Mouse (Mus musculus) ES-E14 (cell line): ENCODE results near the gene 2700049A03Rik. TPM values are rescaled to one million over a fixed set of nuclear protein-coding genes. Genes with fewer than 3 reads are reported as not detected.

Source experiments
- DNase-seq: peaks from one replicate; pipeline ENCODE4 v3.0.0-alpha.2; 2013; ENCODE audit warnings: low read depth, low spot score
- H3K27ac ChIP-seq: 2 replicates; pipeline ENCODE4 v1.5.1; 2012; ENCODE audit warnings: low read depth, mild to moderate bottlenecking, low read length, moderate library complexity, mixed read lengths; ENCODE audit not compliant: poor library complexity, insufficient read depth, severe bottlenecking
- H3K36me3 ChIP-seq: 2 replicates; pipeline ENCODE4 v1.6.1; 2012; ENCODE audit warnings: mild to moderate bottlenecking, low read length, moderate library complexity, mixed read lengths; ENCODE audit not compliant: control insufficient read depth, poor library complexity, insufficient read depth, severe bottlenecking
- H3K4me1 ChIP-seq, 2 experiments: fragments of 150-350 bp in 1 of 2; sonication (generic) in 1 of 2; 2 replicates each; pipeline ENCODE4 v1.6.1; 2012; ENCODE audit warnings: low read length in 2 of 2, mild to moderate bottlenecking in 1 of 2, mixed read lengths in 1 of 2; ENCODE audit not compliant: control insufficient read depth in 2 of 2, insufficient read depth in 2 of 2, poor library complexity in 1 of 2
- H3K4me3 ChIP-seq, 2 experiments: fragments of 150-350 bp in 1 of 2; sonication (generic) in 1 of 2; 2 replicates each; pipeline ENCODE4 v1.5.1; 2012; ENCODE audit warnings: low read length in 2 of 2, low read depth in 1 of 2, mild to moderate bottlenecking in 1 of 2, mixed read lengths in 1 of 2; ENCODE audit not compliant: insufficient read depth in 1 of 2, poor library complexity in 1 of 2, severe bottlenecking in 1 of 2
- H3K9ac ChIP-seq: 2 replicates; pipeline ENCODE4 v1.6.1; 2012; ENCODE audit warnings: low read depth, mild to moderate bottlenecking, low read length, mixed read lengths; ENCODE audit not compliant: poor library complexity, insufficient read depth, severe bottlenecking
- H3K9me3 ChIP-seq: fragments of 150-350 bp; sonication (generic); 2 replicates; pipeline ENCODE4 v1.6.1; 2012; ENCODE audit warnings: low read depth, mild to moderate bottlenecking, low read length; ENCODE audit not compliant: control insufficient read depth, insufficient read depth
- CHD2 ChIP-seq: IDR thresholded peaks from 2 replicates; pipeline ENCODE4 v1.6.1; 2014; ENCODE audit warnings: mild to moderate bottlenecking, low read depth, low read length, inconsistent platforms
- HCFC1 ChIP-seq: IDR thresholded peaks from 2 replicates; pipeline ENCODE4 v1.6.1; 2012; ENCODE audit warnings: low read length, inconsistent platforms, borderline replicate concordance; ENCODE audit not compliant: insufficient read depth
- MAFK ChIP-seq: IDR thresholded peaks from 2 replicates; pipeline ENCODE4 v1.6.1; 2014; ENCODE audit warnings: mild to moderate bottlenecking, low read depth, low read length, inconsistent platforms; ENCODE audit not compliant: insufficient read depth
- ZC3H11A ChIP-seq: IDR thresholded peaks from 2 replicates; pipeline ENCODE4 v1.6.1; 2012; ENCODE audit warnings: low read depth, mild to moderate bottlenecking, inconsistent platforms, low read length, borderline replicate concordance
- ZNF384 ChIP-seq: IDR thresholded peaks from 2 replicates; pipeline ENCODE4 v1.6.1; 2012; ENCODE audit warnings: low read depth, low read length, inconsistent platforms
- in situ Hi-C, 2 experiments: fragments of 600-800 bp; cut with MboI; formaldehyde crosslinking; loops; one replicate each; pipeline ENCODE4 v1.15.1; 2025; ENCODE audit warnings: low sequenced_read_pairs in 2 of 2, inconsistent platforms in 1 of 2; ENCODE audit not compliant: unreplicated experiment in 2 of 2
- total RNA-seq: library from RNA; depleted of rRNA; stranded (reverse); fragments of 300-350 nt; gene quantifications from 2 replicates; pipeline ENCODE4 v1.2.3, GENCODE M21; 2012

The 2700049A03Rik gene
- total RNA-seq, 1 experiment: 18.3 TPM

DNA sequence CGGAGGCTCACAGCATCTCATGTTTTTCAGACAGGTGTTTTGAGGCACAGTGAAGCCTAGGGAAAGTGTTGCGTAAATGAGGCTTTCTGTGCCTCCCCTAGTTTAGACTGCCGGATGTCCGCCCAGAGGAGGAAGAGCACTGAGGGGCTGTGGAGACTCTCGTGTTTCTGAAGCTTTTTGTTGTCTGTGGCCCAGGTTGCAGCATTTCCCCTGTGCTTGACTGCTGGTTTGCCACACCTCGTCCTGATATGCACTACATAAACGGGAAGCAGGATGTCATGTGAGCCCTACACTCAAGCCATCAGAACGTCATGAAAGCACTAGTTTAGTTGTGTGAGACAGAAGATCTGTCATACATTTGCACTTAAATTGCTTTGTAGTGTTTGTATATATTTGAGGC lies 56.1 kb downstream of the 2700049A03Rik start:
- TF ChIP-seq ZC3H11A (no peak), ZNF384 (no peak), MAFK (no peak), HCFC1 (no peak), CHD2 (no peak)
- Histone ChIP-seq H3K36me3 (peaks cover 26% of the 10 kb centered on the region), H3K9ac (no peak overlapping the region), H3K9me3 (no peaks in the 10 kb centered on the region), H3K4me1 (peaks cover 0 to 6% of the 10 kb centered on the region in 2 experiments; a peak in 2 of 4 replicates), H3K27ac (no peak overlapping the region), H3K4me3 (no peak overlapping the region)
- DNase-seq: no peak
- in situ Hi-C loops: no loop called here

DNA sequence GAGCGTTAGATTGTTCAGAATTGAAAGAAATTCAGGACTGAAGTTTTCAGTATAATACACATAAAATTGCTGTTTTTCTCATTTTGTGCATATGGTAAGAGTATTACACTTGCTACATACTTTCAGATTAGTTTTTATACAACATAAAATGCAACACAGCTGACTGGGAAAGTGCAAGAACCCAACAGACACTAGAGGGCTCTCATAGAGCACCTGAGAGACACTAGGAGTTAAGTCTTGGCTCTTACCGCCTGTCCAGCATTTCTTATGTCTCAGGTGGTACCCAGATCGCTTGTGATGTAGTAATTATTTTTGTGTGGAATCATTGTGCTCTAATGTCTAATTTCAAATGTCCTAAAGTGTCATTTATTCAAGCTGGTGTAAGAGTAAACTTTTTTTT lies 61.0 kb downstream of the 2700049A03Rik start:
- Histone ChIP-seq H3K36me3 (peaks cover 9% of the 10 kb centered on the region), H3K9ac (no peak overlapping the region), H3K9me3 (no peaks in the 10 kb centered on the region), H3K4me3 (no peak overlapping the region), H3K27ac (no peak overlapping the region), H3K4me1 (0 out of 4 replicates have a peak, but pooled peaks cover 0 to under 1% of the 10 kb centered on the region in 2 experiments)
- TF ChIP-seq CHD2 (no peak), HCFC1 (no peak), ZC3H11A (no peak), ZNF384 (no peak), MAFK (no peak)
- in situ Hi-C loops: no loop called here
- DNase-seq: no peak

DNA sequence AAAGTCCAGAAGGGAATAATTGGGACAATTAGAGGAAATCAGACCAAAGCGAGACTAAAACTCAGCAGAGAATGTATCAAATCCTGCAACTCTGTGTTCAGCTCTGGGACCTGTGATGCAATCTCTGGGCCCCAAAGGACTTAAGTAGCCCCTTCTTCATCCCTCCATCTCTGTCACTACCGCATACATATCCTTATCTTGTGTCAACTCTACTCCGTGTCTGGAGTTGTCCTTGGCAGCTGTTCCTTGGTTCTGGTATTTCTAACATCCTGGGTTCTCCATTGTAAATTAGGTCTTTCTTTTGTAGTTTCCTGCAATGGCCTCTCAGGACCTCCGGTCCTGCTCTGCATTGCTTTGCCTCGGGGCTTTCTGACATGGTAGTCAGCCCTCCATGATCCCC lies 65.1 kb downstream of the 2700049A03Rik start:
- TF ChIP-seq CHD2: no peak
- TF ChIP-seq ZNF384: no peak
- TF ChIP-seq HCFC1: no peak
- TF ChIP-seq ZC3H11A: no peak
- TF ChIP-seq MAFK: no peak
- Histone ChIP-seq H3K9ac (no peak overlapping the region), H3K4me1 (peaks cover 2 to 4% of the 10 kb centered on the region in 2 experiments; a peak in 1 of 4 replicates), H3K27ac (no peak overlapping the region), H3K36me3 (peaks cover 14% of the 10 kb centered on the region; the same call in 1 of the 2 replicates), H3K9me3 (no peaks in the 10 kb centered on the region), H3K4me3 (no peak overlapping the region)
- no peak for DNase-seq
- in situ Hi-C loops: loop anchor here in 1 of 2 experiments (25.0 kb wide), 1 partner anchor 511 kb away; no protein-coding TSS in a partner anchor

DNA sequence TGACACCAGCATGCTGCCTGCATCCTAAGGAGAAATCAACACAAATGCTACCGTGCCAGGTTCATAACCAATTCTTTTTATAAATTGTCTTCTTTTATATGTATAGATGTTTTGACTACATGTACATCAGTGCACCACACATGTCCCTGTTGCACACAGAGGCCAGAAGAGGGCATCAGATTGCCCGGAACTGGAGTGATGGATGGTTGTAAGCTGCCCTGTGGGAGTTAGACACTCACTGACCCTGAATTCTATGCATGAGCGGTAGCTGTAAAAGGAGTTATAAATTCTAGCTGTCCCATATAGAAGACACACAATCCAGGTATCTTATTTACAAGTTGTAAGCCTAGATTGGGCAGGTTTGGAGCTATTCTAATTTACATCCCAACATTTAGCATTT lies 67.7 kb downstream of the 2700049A03Rik start:
- H3K4me1 ChIP-seq: peaks cover 2 to 4% of the 10 kb centered on the region in 2 experiments; a peak in 1 of 4 replicates
- H3K9me3 ChIP-seq: no peaks in the 10 kb centered on the region
- peaks cover 14% of the 10 kb centered on the region; the same call in 1 of the 2 replicates for H3K36me3 ChIP-seq
- DNase-seq: no peak
- no peak overlapping the region for H3K27ac ChIP-seq
- no peak overlapping the region for H3K4me3 ChIP-seq
- no peak overlapping the region for H3K9ac ChIP-seq
- TF ChIP-seq ZC3H11A (no peak), HCFC1 (no peak), ZNF384 (no peak), MAFK (no peak), CHD2 (no peak)
- in situ Hi-C loops: loop anchor here in 1 of 2 experiments (25.0 kb wide), 1 partner anchor 508 kb away; no protein-coding TSS in a partner anchor

DNA sequence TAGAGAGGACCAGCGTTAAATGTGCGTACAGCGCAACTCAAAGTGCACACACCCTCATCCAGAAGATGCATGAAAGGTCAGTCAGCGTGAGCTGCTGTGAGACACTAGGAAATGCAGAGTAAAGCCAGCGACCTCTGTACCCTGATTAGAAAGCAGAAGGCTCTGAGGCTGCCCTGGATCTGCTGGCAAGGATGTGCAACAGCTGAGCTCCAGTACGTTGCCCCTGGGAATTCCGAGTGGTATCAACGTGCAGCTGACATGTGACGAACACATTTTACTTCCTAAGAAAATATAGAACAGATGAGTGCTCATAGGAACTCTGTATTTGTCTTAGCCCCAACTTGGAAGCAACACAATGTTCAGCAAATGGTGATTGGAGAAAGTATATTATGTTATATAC lies 80.5 kb downstream of the 2700049A03Rik start:
- no peak for DNase-seq

More for the DNA sequence above, 80.5 kb downstream of the 2700049A03Rik start:
- no peaks in the 10 kb centered on the region for H3K9me3 ChIP-seq
- H3K9ac ChIP-seq: no peak overlapping the region
- H3K4me1 ChIP-seq: no peaks in the 10 kb centered on the region
- no peak overlapping the region for H3K4me3 ChIP-seq
- in situ Hi-C loops: loop anchor here in 1 of 2 experiments (25.0 kb wide), 1 partner anchor 495 kb away; no protein-coding TSS in a partner anchor
- H3K36me3 ChIP-seq: peaks cover 8% of the 10 kb centered on the region
- no peak overlapping the region for H3K27ac ChIP-seq
- no peak for TF ChIP-seq MAFK
- no peak for TF ChIP-seq ZNF384
- TF ChIP-seq CHD2: no peak
